Mouse (Mus musculus) fat pad, adult 2 months (tissue): ENCODE results near the gene Cdc27.
"Not testable (repeated sequence)": the region's sequence is repeated elsewhere in the genome, so short reads cannot be mapped to it uniquely, and the experiment has no call there.

Experiments used
- DNase-seq: peaks from one replicate; pipeline ENCODE4 v3.0.0-alpha.2; 2011; ENCODE audit warnings: low read depth, low spot score; ENCODE audit errors: extremely low read depth

The Cdc27 gene

GRCm38 (mm10) chr11:104571373-104571772, 21.0 kb upstream of the Cdc27 start:
- DNase-seq, result not testable (repeated sequence)

GRCm38 (mm10) chr11:104570515-104570914, 20.1 kb upstream of the Cdc27 start:
- not testable (repeated sequence) for DNase-seq

- no peak for DNase-seq
Observed at GRCm38 (mm10) chr11:104568326-104568725, 17.9 kb upstream of the Cdc27 start.

GRCm38 (mm10) chr11:104567736-104568135, 17.3 kb upstream of the Cdc27 start:
- DNase-seq, result no peak

GRCm38 (mm10) chr11:104566796-104567195, 16.4 kb upstream of the Cdc27 start:
- DNase-seq, result no peak

GRCm38 (mm10) chr11:104566097-104566496, 15.7 kb upstream of the Cdc27 start:
- DNase-seq, result no peak

- no peak for DNase-seq
Observed at GRCm38 (mm10) chr11:104565172-104565571, 14.8 kb upstream of the Cdc27 start.

- DNase-seq, result no peak
Observed at GRCm38 (mm10) chr11:104563496-104563895, 13.1 kb upstream of the Cdc27 start.

- DNase-seq, result no peak
Observed at GRCm38 (mm10) chr11:104560971-104561370, 10.6 kb upstream of the Cdc27 start.

- no peak for DNase-seq
Observed at GRCm38 (mm10) chr11:104558651-104559403, 8.4 kb upstream of the Cdc27 start.

- DNase-seq, result no peak
Observed at GRCm38 (mm10) chr11:104558065-104558464, 7.6 kb upstream of the Cdc27 start.

GRCm38 (mm10) chr11:104549438-104550405, 698 bp downstream of the Cdc27 start:
- DNase-seq, result no peak

GRCm38 (mm10) chr11:104547502-104547901, 2.9 kb downstream of the Cdc27 start:
- no peak for DNase-seq

- no peak for DNase-seq
Observed at GRCm38 (mm10) chr11:104544507-104544906, 5.9 kb downstream of the Cdc27 start.

GRCm38 (mm10) chr11:104543337-104543736, 7.1 kb downstream of the Cdc27 start:
- not testable (repeated sequence) for DNase-seq

- no peak for DNase-seq
Observed at GRCm38 (mm10) chr11:104539811-104540210, 10.6 kb downstream of the Cdc27 start.

- no peak for DNase-seq
Observed at GRCm38 (mm10) chr11:104537945-104538555, 12.4 kb downstream of the Cdc27 start.

GRCm38 (mm10) chr11:104536843-104537242, 13.6 kb downstream of the Cdc27 start:
- DNase-seq, result no peak

GRCm38 (mm10) chr11:104525935-104526334, 24.5 kb downstream of the Cdc27 start:
- DNase-seq, result no peak

GRCm38 (mm10) chr11:104512436-104512835, 38.0 kb downstream of the Cdc27 start:
- DNase-seq, result no peak

- no peak for DNase-seq
Observed at GRCm38 (mm10) chr11:104510606-104511005, 39.8 kb downstream of the Cdc27 start.
